Mouse (Mus musculus) spleen, adult 2 months (tissue): ENCODE results near the gene Mapkapk2. TPM values are rescaled to one million over a fixed set of nuclear protein-coding genes. Genes with fewer than 3 reads are reported as not detected.
A peak's percentile ranks its signal among the peaks of the same experiment; 100 is the strongest.

Experiments used
- DNase-seq, 2 experiments: peaks; one replicate each; pipeline versions ENCODE4 v3.0.0 to v3.0.0-alpha.2; 2012 to 2021; ENCODE audit warnings: low spot score in 2 of 2, low read depth in 1 of 2
- H3K27ac ChIP-seq: fragments of 200-500 bp; 2 replicates; pipeline ENCODE4 v1.5.1; 2012; ENCODE audit warnings: low read length, inconsistent platforms; ENCODE audit not compliant: insufficient read depth
- H3K27me3 ChIP-seq: fragments of 200-500 bp; 2 replicates; pipeline ENCODE4 v1.6.1; 2012; ENCODE audit warnings: mild to moderate bottlenecking, moderate library complexity, low read length, inconsistent platforms; ENCODE audit not compliant: control insufficient read depth, insufficient read depth
- H3K36me3 ChIP-seq: fragments of 200-500 bp; 2 replicates; pipeline ENCODE4 v1.6.1; 2012; ENCODE audit warnings: mild to moderate bottlenecking, low read length, inconsistent platforms; ENCODE audit not compliant: control insufficient read depth, insufficient read depth
- H3K4me1 ChIP-seq: fragments of 200-500 bp; 2 replicates; pipeline ENCODE4 v1.6.1; 2011; ENCODE audit warnings: inconsistent platforms; ENCODE audit not compliant: control insufficient read depth, insufficient read depth, insufficient read length
- H3K4me3 ChIP-seq: fragments of 200-500 bp; 2 replicates; pipeline ENCODE4 v1.5.1; 2011; ENCODE audit warnings: mild to moderate bottlenecking, inconsistent platforms; ENCODE audit not compliant: insufficient read depth, insufficient read length; ENCODE audit errors: extremely low read depth
- CTCF ChIP-seq: fragments of 200-500 bp; IDR thresholded peaks from 2 replicates; pipeline ENCODE4 v1.5.1; 2011; ENCODE audit warnings: mild to moderate bottlenecking, inconsistent platforms; ENCODE audit not compliant: insufficient read depth, insufficient read length, insufficient replicate concordance; ENCODE audit errors: extremely low read depth
- POLR2A ChIP-seq: fragments of 200-500 bp; IDR thresholded peaks from 2 replicates; pipeline ENCODE4 v1.6.1; 2011; ENCODE audit warnings: low read depth, low read length, inconsistent platforms
- WGBS: fragments of 180-500 bp; shearing (Covaris S2); methylation state at CpG from one replicate; pipeline ENCODE4 v1.1.7; 2018; 5-methylcytosine and 5-hydroxymethylcytosine counted together
- polyA plus RNA-seq: library from polyadenylated mRNA; depleted of rRNA; stranded (reverse); fragments of >200 nt; gene quantifications from 2 replicates; pipeline ENCODE4 v1.2.3, GENCODE M21; 2012

Mapkapk2 gene
- polyA plus RNA-seq, 1 experiment = 55.3 TPM

DNA sequence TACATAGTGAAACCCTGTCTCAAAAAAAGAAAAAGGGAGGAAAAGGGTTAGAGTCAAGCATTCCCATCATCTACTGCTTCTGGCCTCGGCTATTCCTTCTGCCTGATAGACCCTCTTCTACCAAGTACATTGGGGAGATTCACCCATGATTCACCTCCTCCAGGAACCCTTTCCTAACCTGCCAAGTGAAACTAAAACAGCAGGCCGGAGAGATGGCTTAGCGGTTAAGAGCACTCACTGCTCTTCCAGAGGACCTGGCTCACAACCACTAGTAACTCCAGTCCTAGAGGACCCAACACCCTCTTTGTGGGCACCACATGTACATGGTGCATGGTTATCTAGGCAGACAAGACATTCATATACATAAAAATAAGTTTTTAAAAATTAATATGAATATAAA is 12.4 kb downstream of the Mapkapk2 start:
- DNase-seq = no peak
- H3K27me3 ChIP-seq = no peaks in the 10 kb centered on the region
- 89% methylated on average over 3 of the region's 3 CpGs for WGBS
- no peak overlapping the region for H3K27ac ChIP-seq
- H3K4me3 ChIP-seq = no peak overlapping the region
- H3K4me1 ChIP-seq = peaks cover 31% of the 10 kb centered on the region; the same call in 1 of the 2 replicates
- H3K36me3 ChIP-seq = no peaks in the 10 kb centered on the region
- TF ChIP-seq CTCF = no peak
- no peak for TF ChIP-seq POLR2A

DNA sequence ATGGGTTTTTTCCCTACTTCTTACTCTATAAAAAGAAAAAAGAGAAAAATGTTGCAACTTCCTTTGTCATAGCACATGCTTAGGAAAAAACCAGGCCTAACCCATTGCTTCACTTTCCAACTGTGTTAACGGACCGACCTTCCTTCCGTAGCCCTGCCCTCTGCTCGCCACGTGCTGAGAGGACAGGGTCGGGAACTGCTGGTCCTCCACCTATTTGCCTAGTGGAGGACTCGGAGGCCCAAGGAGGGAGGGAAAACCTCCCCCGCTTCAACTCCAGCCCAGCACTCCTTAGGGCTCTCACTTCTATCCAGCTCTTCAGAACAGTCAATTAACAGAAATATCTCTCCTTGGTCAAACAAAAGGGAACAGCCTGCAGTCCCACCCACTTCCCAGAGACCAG is 13.3 kb downstream of the Mapkapk2 start:
- WGBS = 33% methylated on average over 8 of the region's 8 CpGs
- no peaks in the 10 kb centered on the region for H3K27me3 ChIP-seq
- no peak for DNase-seq
- no peak overlapping the region for H3K4me3 ChIP-seq
- H3K4me1 ChIP-seq = peaks cover 24% of the 10 kb centered on the region; the same call in 1 of the 2 replicates
- no peak for TF ChIP-seq CTCF
- no peaks in the 10 kb centered on the region for H3K36me3 ChIP-seq
- H3K27ac ChIP-seq = peak overlapping the region; percentile 28; the same call in 1 of the 2 replicates

DNA sequence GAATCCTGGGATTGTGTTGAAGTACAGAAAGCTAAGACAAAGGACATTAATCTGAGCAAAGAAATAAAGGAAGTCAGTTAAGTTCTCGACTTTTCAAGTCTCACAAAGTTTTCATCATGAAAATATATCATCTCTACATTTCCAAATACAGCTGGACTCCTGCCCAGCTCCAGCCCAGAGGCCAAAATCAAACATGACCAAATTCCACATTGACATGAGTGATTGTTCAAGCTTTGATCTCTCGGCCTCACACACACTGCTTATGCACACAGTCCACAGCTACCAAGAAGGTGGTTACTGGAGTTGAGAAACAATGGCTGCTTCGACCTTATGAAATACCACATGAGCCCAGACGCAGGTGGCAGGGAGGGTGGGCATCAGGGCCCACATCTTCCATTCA is 14.0 kb downstream of the Mapkapk2 start:
- Histone ChIP-seq H3K27ac (no peak overlapping the region; the same call in 1 of the 2 replicates), H3K36me3 (no peaks in the 10 kb centered on the region), H3K27me3 (no peaks in the 10 kb centered on the region), H3K4me3 (no peak overlapping the region), H3K4me1 (peaks cover 27% of the 10 kb centered on the region; the same call in 1 of the 2 replicates)
- WGBS = 66% methylated on average over 4 of the region's 4 CpGs
- DNase-seq = no peak
- TF ChIP-seq CTCF = no peak
- no peak for TF ChIP-seq POLR2A

DNA sequence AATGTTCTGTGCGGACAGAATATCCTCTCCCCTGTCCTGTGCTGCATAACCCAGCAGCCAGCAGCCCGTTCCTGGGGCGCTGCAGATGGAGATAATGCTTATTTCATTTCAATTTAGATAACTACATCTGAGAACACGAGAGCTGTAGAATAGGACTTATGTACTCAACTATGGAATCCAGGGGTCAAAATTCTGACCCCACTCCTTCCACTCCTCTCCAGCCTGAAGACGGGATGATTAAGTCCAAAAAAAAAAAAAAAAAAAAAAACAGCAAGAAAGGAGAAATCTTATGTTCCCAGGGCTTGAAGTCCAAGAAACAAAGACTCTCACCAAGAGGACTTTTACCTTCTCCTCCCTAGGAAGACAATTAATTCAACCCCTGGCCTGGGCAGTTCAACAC is 14.5 kb downstream of the Mapkapk2 start:
- no peak for DNase-seq
- Histone ChIP-seq H3K27me3 (no peaks in the 10 kb centered on the region), H3K4me1 (peaks cover 28% of the 10 kb centered on the region; the same call in 1 of the 2 replicates), H3K27ac (no peak overlapping the region), H3K4me3 (no peak overlapping the region), H3K36me3 (no peaks in the 10 kb centered on the region)
- no peak for TF ChIP-seq CTCF
- TF ChIP-seq POLR2A = no peak
- 80% methylated on average over 5 of the region's 5 CpGs for WGBS

DNA sequence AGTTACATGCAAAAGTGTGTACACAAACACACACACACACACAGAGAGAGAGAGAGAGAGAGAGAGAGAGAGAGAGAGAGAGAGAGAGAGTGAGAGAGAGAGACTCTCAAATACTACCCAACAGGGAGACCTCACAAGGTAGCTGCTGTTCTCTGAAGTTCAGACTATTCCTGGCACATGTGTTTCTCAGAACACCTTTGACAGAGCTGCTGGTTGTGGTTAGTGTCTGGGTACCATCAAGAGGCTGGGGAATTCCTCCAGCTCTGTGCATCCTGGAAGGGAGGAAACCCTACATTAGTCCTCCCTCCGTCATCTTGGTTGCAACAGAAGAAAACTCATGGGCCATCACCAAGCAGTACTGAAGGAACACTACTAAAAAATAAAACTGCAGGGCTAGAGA is 16.9 kb downstream of the Mapkapk2 start:
- H3K27ac ChIP-seq = no peak overlapping the region
- no peaks in the 10 kb centered on the region for H3K27me3 ChIP-seq
- 47% methylated on average over 1 of the region's 1 CpGs for WGBS
- DNase-seq = no peak
- H3K4me1 ChIP-seq = peaks cover 26% of the 10 kb centered on the region; the same call in 1 of the 2 replicates
- H3K36me3 ChIP-seq = no peaks in the 10 kb centered on the region
- H3K4me3 ChIP-seq = no peak overlapping the region
- TF ChIP-seq POLR2A (no peak), CTCF (no peak)

DNA sequence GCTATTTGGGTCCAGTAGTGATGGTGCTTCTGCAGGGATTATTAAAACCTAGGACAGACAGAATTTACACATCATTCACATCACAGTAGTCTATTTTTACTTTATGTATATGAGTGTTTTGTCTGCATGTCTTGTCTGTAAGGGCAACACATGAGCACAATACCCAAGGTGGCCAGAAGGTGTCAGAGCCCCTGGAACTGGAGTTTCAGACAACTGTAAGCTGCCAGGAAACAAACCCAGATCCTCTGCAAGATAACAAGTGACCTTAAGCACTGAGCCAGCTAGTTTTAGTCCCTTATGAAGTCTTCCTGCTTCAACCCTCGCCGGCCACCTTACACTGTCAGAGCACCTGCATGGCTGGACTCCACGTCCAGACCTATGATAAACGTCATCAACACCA is 17.9 kb downstream of the Mapkapk2 start:
- 29% methylated on average over 4 of the region's 4 CpGs for WGBS
- Histone ChIP-seq H3K4me3 (no peak overlapping the region), H3K27ac (no peak overlapping the region), H3K4me1 (peaks cover 32% of the 10 kb centered on the region; the same call in 1 of the 2 replicates), H3K27me3 (no peaks in the 10 kb centered on the region), H3K36me3 (no peaks in the 10 kb centered on the region)
- no peak for DNase-seq
- TF ChIP-seq POLR2A (no peak), CTCF (no peak)

DNA sequence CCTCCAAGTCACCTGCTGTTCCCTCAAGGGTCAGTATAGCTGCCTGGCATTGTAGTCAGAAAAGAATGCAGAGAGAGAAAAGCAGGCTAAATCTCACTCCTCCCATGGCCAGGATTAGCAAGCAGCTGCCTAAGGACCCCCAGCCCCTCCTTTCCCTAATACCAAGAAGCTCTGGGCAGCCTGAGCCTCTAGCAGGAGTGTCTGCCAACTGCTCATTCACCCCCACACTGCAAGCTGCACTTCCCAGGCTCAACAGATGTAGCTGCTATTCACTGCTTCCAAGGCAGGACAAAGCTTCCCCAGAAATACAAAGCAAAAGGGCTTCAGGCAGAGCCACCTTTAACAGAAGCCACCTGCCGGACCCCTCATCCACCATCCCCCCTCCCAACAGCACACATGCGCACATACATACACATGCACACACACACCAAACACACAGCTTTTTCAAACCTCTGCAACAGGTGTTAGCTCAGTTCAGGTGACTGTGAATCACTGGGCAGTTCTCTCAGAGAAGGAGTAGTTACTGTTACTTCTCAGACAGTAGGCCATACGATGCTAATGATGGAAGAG is 18.8 kb downstream of the Mapkapk2 start:
- no peak for TF ChIP-seq CTCF
- TF ChIP-seq POLR2A = no peak
- H3K4me3 ChIP-seq = no peak overlapping the region
- 65% methylated on average over 3 of the region's 3 CpGs for WGBS
- no peak overlapping the region for H3K27ac ChIP-seq
- peaks cover 32% of the 10 kb centered on the region; the same call in 1 of the 2 replicates for H3K4me1 ChIP-seq
- no peaks in the 10 kb centered on the region for H3K36me3 ChIP-seq
- no peaks in the 10 kb centered on the region for H3K27me3 ChIP-seq
- no peak for DNase-seq
